ENCODE assay signal across 7 mouse cellular contexts in genomic region chr13:111944089-111944406, GRCm38 (mm10).
A peak's percentile ranks its signal among the peaks of the same experiment; 100 is the strongest.
DNase-seq lines count a peak whose midpoint lies in the region; ATAC-seq and TF ChIP-seq lines count a peak whose summit lies in the region.

No protein-coding gene starts in this region.

- peaks cover 7% of the 10 kb centered on the region; the same call in 1 of the 2 replicates for H3K4me1 ChIP-seq in neural tube, embryonic 12.5 days
- peaks cover 9% of the 10 kb centered on the region for H3K4me1 ChIP-seq in limb, embryonic 14.5 days (ENCODE audit: control insufficient read depth, insufficient read depth, low read length)
- H3K4me1 ChIP-seq in stomach, embryonic 16.5 days (ENCODE audit: control insufficient read depth, insufficient read depth, low read length): peaks cover 30% of the 10 kb centered on the region

- H3K4me2 ChIP-seq in neural tube, embryonic 12.5 days (replicated peaks): no peak overlapping the region
- no peak overlapping the region; the same call in 1 of the 2 replicates for H3K4me2 ChIP-seq in limb, embryonic 14.5 days (replicated peaks; ENCODE audit: low read depth, low read length, severe bottlenecking)
- no peak overlapping the region for H3K4me2 ChIP-seq in stomach, embryonic 16.5 days (ENCODE audit: low read depth, low read length)

- DNase-seq in neural tube, embryonic 10.5 days (ENCODE audit: extremely low spot score, low spot score): no peak
- peak; percentile 58 to 59 for DNase-seq in frontal cortex, postnatal 10 days (ENCODE audit: low spot score in 2 of 2)
- peak; percentile 50 for DNase-seq in limb, embryonic 14.5 days (ENCODE audit: low spot score)
- no peak for DNase-seq in urinary bladder, adult 2 months (ENCODE audit: low spot score)
- no peak for DNase-seq in urinary bladder, postnatal 36 days (ENCODE audit: low spot score in 2 of 2)

- no peaks in the 10 kb centered on the region for H3K27me3 ChIP-seq in neural tube, embryonic 12.5 days (replicated peaks)
- H3K27me3 ChIP-seq in limb, embryonic 14.5 days (ENCODE audit: control insufficient read depth, insufficient read depth, low read length): no peaks in the 10 kb centered on the region
- no peaks in the 10 kb centered on the region for H3K27me3 ChIP-seq in stomach, embryonic 16.5 days (ENCODE audit: control insufficient read depth, insufficient read depth, low read length)

- H3K27ac ChIP-seq in neural tube, embryonic 12.5 days: no peak overlapping the region
- H3K27ac ChIP-seq in limb, embryonic 14.5 days (replicated peaks; ENCODE audit: low read depth, low read length): peak overlapping the region; percentile 58
- 0 out of 2 replicates have a peak overlapping the region, but pooled peaks have one; percentile 12 for H3K27ac ChIP-seq in stomach, embryonic 16.5 days (ENCODE audit: low read length)

- no peak overlapping the region for H3K4me3 ChIP-seq in neural tube, embryonic 12.5 days
- H3K4me3 ChIP-seq in limb, embryonic 14.5 days (replicated peaks; ENCODE audit: low read length): no peak overlapping the region
- no peak overlapping the region for H3K4me3 ChIP-seq in stomach, embryonic 16.5 days (replicated peaks; ENCODE audit: low read length)

- no peak for TF ChIP-seq POLR2A in limb, embryonic 14.5 days (IDR thresholded peaks at IDR 0.05; ENCODE audit: borderline replicate concordance, extremely low read depth, insufficient read depth, insufficient read length)

- 3% methylated on average over 5 of the region's 5 CpGs for WGBS in neural tube, embryonic 12.5 days
- 9% methylated on average over 5 of the region's 5 CpGs for WGBS in limb, embryonic 14.5 days
- 22% methylated on average over 5 of the region's 5 CpGs for WGBS in stomach, embryonic 16.5 days

- peak; percentile 75 for ATAC-seq in neural tube, embryonic 12.5 days (ENCODE audit: low FRiP score, low read depth)
- ATAC-seq in limb, embryonic 14.5 days (ENCODE audit: low FRiP score, low read depth): peak; percentile 63
- 0 out of 2 replicates have a peak, but pooled peaks have one; percentile 26 for ATAC-seq in stomach, embryonic 16.5 days (ENCODE audit: insufficient read depth, low FRiP score)

- H3K36me3 ChIP-seq in neural tube, embryonic 12.5 days: no peaks in the 10 kb centered on the region
- no peaks in the 10 kb centered on the region for H3K36me3 ChIP-seq in limb, embryonic 14.5 days (ENCODE audit: control insufficient read depth, insufficient read depth, low read length)
- no peaks in the 10 kb centered on the region for H3K36me3 ChIP-seq in stomach, embryonic 16.5 days (ENCODE audit: control insufficient read depth, insufficient read depth, low read length)

- 0 out of 2 replicates have a peak, but pooled peaks cover 6% of the 10 kb centered on the region for H3K9me3 ChIP-seq in neural tube, embryonic 12.5 days
- no peaks in the 10 kb centered on the region; the same call in 1 of the 2 replicates for H3K9me3 ChIP-seq in limb, embryonic 14.5 days (ENCODE audit: control insufficient read depth, low read length)
- no peaks in the 10 kb centered on the region for H3K9me3 ChIP-seq in stomach, embryonic 16.5 days (replicated peaks; ENCODE audit: control insufficient read depth, low read length)

- no peak overlapping the region for H3K9ac ChIP-seq in neural tube, embryonic 12.5 days
- H3K9ac ChIP-seq in limb, embryonic 14.5 days (ENCODE audit: low read depth, low read length, severe bottlenecking): no peak overlapping the region
- H3K9ac ChIP-seq in stomach, embryonic 16.5 days (ENCODE audit: low read length): no peak overlapping the region

Comparison
In these comparisons a context has a peak if more than half of its experiments do, and no peak if none do; other contexts are left out.
1. DNase-seq: peak in frontal cortex, postnatal 10 days (2 of 2) and limb, embryonic 14.5 days (single experiment); none in neural tube, embryonic 10.5 days (single experiment), urinary bladder, adult 2 months (single experiment) and urinary bladder, postnatal 36 days (0 of 2).
2. Peak in every context shown above with its lines, with median percentiles within 50 percentile points of each other: ATAC-seq.